Mouse (Mus musculus) CH12.LX (cell line): ENCODE measurements around the gene Gbp5. TPM values are rescaled to one million over a fixed set of nuclear protein-coding genes. Genes with fewer than 3 reads are reported as not detected.
A peak's percentile ranks its signal among the peaks of the same experiment; 100 is the strongest.

Experiments
- DNase-seq: peaks from one replicate; pipeline ENCODE4 v3.0.0-alpha.2; 2013; ENCODE audit errors: extremely low read depth
- H3K27ac ChIP-seq: 2 replicates; pipeline ENCODE4 v1.5.1; 2012; ENCODE audit warnings: low read depth, mild to moderate bottlenecking, control low read depth, moderate library complexity; ENCODE audit not compliant: insufficient read depth
- H3K27me3 ChIP-seq: replicated peaks from 2 replicates; pipeline ENCODE3; 2012; ENCODE audit warnings: inconsistent platforms
- H3K36me3 ChIP-seq, 2 experiments: replicated peaks in 1 of 2; 2 replicates each; pipeline versions ENCODE3 to v1.6.1; 2012; ENCODE audit warnings: inconsistent platforms in 1 of 2, low read length in 1 of 2, mild to moderate bottlenecking in 1 of 2, mixed read lengths in 1 of 2, moderate library complexity in 1 of 2; ENCODE audit not compliant: control insufficient read depth in 1 of 2, insufficient read depth in 1 of 2
- H3K4me1 ChIP-seq, 2 experiments: 2 replicates each; pipeline ENCODE4 v1.6.1; 2012; ENCODE audit warnings: inconsistent platforms in 1 of 2, moderate library complexity in 1 of 2; ENCODE audit not compliant: insufficient read depth in 2 of 2, control insufficient read depth in 1 of 2
- H3K4me2 ChIP-seq: 2 replicates; pipeline ENCODE4 v1.6.1; 2012; ENCODE audit warnings: low read depth, mild to moderate bottlenecking, control low read depth; ENCODE audit not compliant: poor library complexity, insufficient read depth, severe bottlenecking
- H3K4me3 ChIP-seq, 3 experiments: fragments of 150-350 bp in 1 of 3; sonication (generic) in 1 of 3; replicated peaks in 1 of 3; 2 replicates each; pipeline versions ENCODE3 to v1.5.1; 2011 to 2012; ENCODE audit warnings: low read depth in 2 of 3, low read length in 2 of 3, mild to moderate bottlenecking in 2 of 3, moderate library complexity in 2 of 3, control low read depth in 1 of 3, improper control_type of control experiment in 1 of 3, inconsistent platforms in 1 of 3, mixed read lengths in 1 of 3; ENCODE audit not compliant: poor library complexity in 1 of 3
- H3K79me2 ChIP-seq: replicated peaks from 2 replicates; pipeline ENCODE4 v1.6.1; 2012; ENCODE audit warnings: mild to moderate bottlenecking, moderate library complexity; ENCODE audit not compliant: control insufficient read depth, poor library complexity, insufficient read depth, severe bottlenecking; ENCODE audit errors: extremely low read depth
- H3K9ac ChIP-seq: 2 replicates; pipeline ENCODE4 v1.6.1; 2012; ENCODE audit warnings: low read depth, mild to moderate bottlenecking, control low read depth, moderate library complexity; ENCODE audit not compliant: insufficient read depth
- H3K9me3 ChIP-seq: replicated peaks from 2 replicates; pipeline ENCODE3; 2012; ENCODE audit warnings: low read length, inconsistent platforms, mixed read lengths
- CTCF ChIP-seq, 2 experiments: IDR thresholded peaks in 1 of 2; conservative IDR thresholded peaks in 1 of 2; 2 replicates each; pipeline ENCODE4 v1.5.1; 2011 to 2012; ENCODE audit warnings: low read depth in 2 of 2, low read length in 2 of 2, improper control_type of control experiment in 1 of 2, inconsistent platforms in 1 of 2, mild to moderate bottlenecking in 1 of 2, moderate library complexity in 1 of 2
- ELF1 ChIP-seq: IDR thresholded peaks from 2 replicates; pipeline ENCODE4 v1.6.1; 2014; ENCODE audit warnings: low read depth, mild to moderate bottlenecking, inconsistent platforms, low read length, improper control_type of control experiment
- EP300 ChIP-seq: IDR thresholded peaks from 2 replicates; pipeline ENCODE4 v1.6.1; 2011; ENCODE audit warnings: low read length, improper control_type of control experiment
- ETS1 ChIP-seq: conservative IDR thresholded peaks from 2 replicates; pipeline ENCODE4 v1.6.1; 2012; ENCODE audit warnings: low read depth, mild to moderate bottlenecking, inconsistent platforms, low read length, improper control_type of control experiment, moderate library complexity
- GABPA ChIP-seq: IDR thresholded peaks from 2 replicates; pipeline ENCODE4 v1.6.1; 2012; ENCODE audit warnings: low read depth, low read length, improper control_type of control experiment, inconsistent platforms; ENCODE audit not compliant: insufficient replicate concordance
- JUN ChIP-seq: IDR thresholded peaks from 2 replicates; pipeline ENCODE4 v1.6.1; 2011; ENCODE audit warnings: low read depth, mild to moderate bottlenecking, low read length, improper control_type of control experiment, moderate library complexity; ENCODE audit not compliant: insufficient read depth
- KAT2A ChIP-seq: IDR thresholded peaks from 2 replicates; pipeline ENCODE4 v1.6.1; 2012; ENCODE audit warnings: low read length, improper control_type of control experiment, inconsistent platforms; ENCODE audit not compliant: insufficient replicate concordance
- MAFK ChIP-seq: IDR thresholded peaks from 2 replicates; pipeline ENCODE4 v1.6.1; 2011; ENCODE audit warnings: low read length, improper control_type of control experiment; ENCODE audit not compliant: insufficient replicate concordance
- MAX ChIP-seq: IDR thresholded peaks from 2 replicates; pipeline ENCODE4 v1.6.1; 2011; ENCODE audit warnings: low read length, improper control_type of control experiment
- MEF2A ChIP-seq: IDR thresholded peaks from 2 replicates; pipeline ENCODE4 v1.6.1; 2014; ENCODE audit warnings: low read depth, mild to moderate bottlenecking, inconsistent platforms, low read length, improper control_type of control experiment, borderline replicate concordance
- MYC ChIP-seq: IDR thresholded peaks from 2 replicates; pipeline ENCODE4 v1.6.1; 2011; ENCODE audit warnings: low read depth, mild to moderate bottlenecking, improper control_type of control experiment, low read length
- NELFE ChIP-seq: IDR thresholded peaks from 2 replicates; pipeline ENCODE4 v1.6.1; 2011; ENCODE audit warnings: low read depth, low read length, improper control_type of control experiment
- POLR2A ChIP-seq: IDR thresholded peaks from 2 replicates; pipeline ENCODE4 v1.6.1; 2011; ENCODE audit warnings: low read depth, mild to moderate bottlenecking, improper control_type of control experiment, low read length
- POLR2AphosphoS2 ChIP-seq: IDR thresholded peaks from 2 replicates; pipeline ENCODE4 v1.6.1; 2011; ENCODE audit warnings: low read depth, low read length, improper control_type of control experiment
- RCOR1 ChIP-seq: conservative IDR thresholded peaks from 2 replicates; pipeline ENCODE4 v1.6.1; 2012; ENCODE audit warnings: low read depth, mild to moderate bottlenecking, inconsistent platforms, low read length, improper control_type of control experiment
- SMC3 ChIP-seq: IDR thresholded peaks from 2 replicates; pipeline ENCODE4 v1.6.1; 2011; ENCODE audit warnings: low read depth, low read length, improper control_type of control experiment
- TCF12 ChIP-seq: IDR thresholded peaks from 2 replicates; pipeline ENCODE4 v1.6.1; 2014; ENCODE audit warnings: low read depth, mild to moderate bottlenecking, inconsistent platforms, low read length, improper control_type of control experiment
- UBTF ChIP-seq: IDR thresholded peaks from 2 replicates; pipeline ENCODE4 v1.6.1; 2012; ENCODE audit warnings: low read depth, mild to moderate bottlenecking, inconsistent platforms, low read length, improper control_type of control experiment, moderate library complexity
- USF2 ChIP-seq: conservative IDR thresholded peaks from 2 replicates; pipeline ENCODE4 v1.6.1; 2011; ENCODE audit warnings: low read depth, low read length, improper control_type of control experiment
- ZC3H11A ChIP-seq: IDR thresholded peaks from 2 replicates; pipeline ENCODE4 v1.6.1; 2012; ENCODE audit warnings: low read depth, mild to moderate bottlenecking, inconsistent platforms, low read length, improper control_type of control experiment
- ZNF384 ChIP-seq: IDR thresholded peaks from 2 replicates; pipeline ENCODE4 v1.6.1; 2012; ENCODE audit warnings: low read depth, low read length, improper control_type of control experiment, inconsistent platforms
- dilution Hi-C: fragments of 300-500 bp; cut with MboI; formaldehyde crosslinking; loops from 2 replicates; pipeline ENCODE4 v1.14.3; 2020; ENCODE audit warnings: low sequenced_read_pairs; ENCODE audit not compliant: extremely low pct_unique_long_range_greater_than_20kb, extremely low pct_ligation_motif_present
- in situ Hi-C: fragments of 300-500 bp; cut with MboI; formaldehyde crosslinking; loops from 3 replicates; pipeline ENCODE4 v1.14.3; 2019; ENCODE audit warnings: low sequenced_read_pairs, low pct_ligation_motif_present, low pct_unique_long_range_greater_than_20kb, mixed read lengths
- polyA plus RNA-seq: library from polyadenylated mRNA; unstranded; fragments of >175 nt; gene quantifications from 2 replicates; pipeline ENCODE4 v1.2.1, GENCODE M21; 2012; ENCODE audit warnings: low read depth; ENCODE audit not compliant: insufficient read length
- total RNA-seq, 2 experiments: library from RNA; depleted of rRNA; stranded (reverse); fragments of 300-350 nt in 1 of 2; fragments of >200 nt in 1 of 2; gene quantifications; 2 replicates each; pipeline ENCODE4 v1.2.3; 2012 to 2014

The Gbp5 gene
- total and polyA plus RNA-seq, 3 experiments = 1.3 to 16.1 (median 4.8) TPM

GRCm38 (mm10) chr3:142546690-142547089 is 52.9 kb downstream of the Gbp5 start:
- H3K27ac ChIP-seq = no peak overlapping the region
- H3K4me2 ChIP-seq = no peak overlapping the region
- TF ChIP-seq POLR2AphosphoS2 = no peak
- no peak for TF ChIP-seq USF2
- no peak for TF ChIP-seq CTCF (conservative IDR thresholded peaks at IDR 0.05 in 1 of 2, IDR thresholded peaks at IDR 0.05 in 1 of 2; ENCODE audit: low read depth in 2 of 2, low read length in 2 of 2)
- no peak for TF ChIP-seq KAT2A
- TF ChIP-seq TCF12 = no peak
- TF ChIP-seq MYC = no peak
- no peak for TF ChIP-seq POLR2A
- no peak for TF ChIP-seq SMC3
- TF ChIP-seq ZNF384 = no peak
- TF ChIP-seq MEF2A = no peak
- TF ChIP-seq UBTF = no peak
- TF ChIP-seq ZC3H11A = no peak
- no peak for TF ChIP-seq MAFK
- TF ChIP-seq GABPA = no peak
- TF ChIP-seq RCOR1 = no peak
- no peak for TF ChIP-seq MAX
- no peak for TF ChIP-seq NELFE
- TF ChIP-seq JUN = no peak
- no peak for TF ChIP-seq ELF1
- TF ChIP-seq, all 38 proteins: peak for 0
- H3K36me3 ChIP-seq = peaks cover 3 to 24% of the 10 kb centered on the region in 2 experiments
- no peaks in the 10 kb centered on the region for H3K79me2 ChIP-seq
- H3K4me1 ChIP-seq = peaks cover 3 to 21% of the 10 kb centered on the region in 2 experiments; a peak in 3 of 4 replicates
- no peak overlapping the region for H3K9ac ChIP-seq
- dilution Hi-C loops (no loop called here), in situ Hi-C loops (no loop called here)
- no peak overlapping the region for H3K4me3 ChIP-seq
- no peaks in the 10 kb centered on the region for H3K27me3 ChIP-seq
- DNase-seq = no peak
- no peaks in the 10 kb centered on the region for H3K9me3 ChIP-seq

GRCm38 (mm10) chr3:142550052-142550676 is 56.4 kb downstream of the Gbp5 start:
- Histone ChIP-seq H3K4me3 (no peak overlapping the region), H3K36me3 (peaks cover 2 to 9% of the 10 kb centered on the region in 2 experiments), H3K79me2 (no peaks in the 10 kb centered on the region), H3K9ac (no peak overlapping the region), H3K9me3 (no peaks in the 10 kb centered on the region), H3K4me1 (peaks cover 5 to 25% of the 10 kb centered on the region in 2 experiments; a peak in 3 of 4 replicates), H3K27me3 (no peaks in the 10 kb centered on the region), H3K27ac (no peak overlapping the region; the same call in 1 of the 2 replicates), H3K4me2 (no peak overlapping the region)
- peak; percentile 53 for DNase-seq
- TF ChIP-seq KAT2A (no peak), JUN (0 out of 2 replicates have a peak, but pooled peaks have one; percentile 13), ETS1 (peak; percentile 63; the same call in 1 of the 2 replicates), EP300 (0 out of 2 replicates have a peak, but pooled peaks have one; percentile 24)
- dilution Hi-C loops = no loop called here
- in situ Hi-C loops = no loop called here
